Mouse (Mus musculus): ENCODE measurements at regions not wholly inside any gene's neighbourhood (a gene's known extent, or its start where the extent isn't known, plus 50 kb on each side); places are given as distances from the start of the nearest gene placed in this dataset.

DNA sequence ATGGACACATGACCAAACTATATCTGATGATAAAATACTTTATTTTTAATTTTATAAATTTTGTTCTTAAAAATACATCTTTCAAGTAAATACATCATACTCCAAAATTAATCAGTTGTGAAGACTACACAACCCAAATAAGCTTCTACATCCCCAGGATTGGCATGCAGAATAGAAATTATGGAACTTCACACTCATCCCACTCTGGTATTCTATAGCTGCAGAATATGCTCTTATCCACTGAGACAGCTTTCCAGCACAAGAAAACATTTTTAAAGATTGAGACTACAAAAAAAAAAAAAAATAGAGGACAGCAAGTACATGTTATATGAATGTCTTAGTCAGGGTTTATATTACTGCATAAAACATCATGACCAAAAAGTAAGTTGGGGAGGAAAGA, 94.4 kb downstream of the Gm11232 start:
- no peak for DNase-seq (ENCODE audit: low read depth, low spot score)

DNA sequence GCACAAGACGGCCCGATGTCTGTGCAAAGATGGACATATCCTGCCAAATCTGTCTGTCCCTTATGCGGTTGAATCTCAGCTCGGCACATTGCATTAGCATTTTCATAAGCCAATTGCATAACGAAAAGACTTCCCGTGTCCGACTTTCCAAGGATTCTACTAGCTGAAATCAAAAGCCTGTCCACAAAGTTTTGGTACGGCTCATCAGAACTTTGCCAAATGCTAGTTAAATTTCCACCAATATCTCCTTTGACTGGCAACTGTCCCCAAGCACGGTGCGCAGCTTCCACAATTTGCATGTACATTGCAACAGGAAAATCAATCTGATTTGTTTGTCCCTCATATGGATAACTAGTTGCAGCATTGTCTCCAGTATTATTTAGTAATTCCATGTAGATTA, 117.2 kb downstream of the Gm11232 start:
- DNase-seq (ENCODE audit: low read depth, low spot score), result no peak

DNA sequence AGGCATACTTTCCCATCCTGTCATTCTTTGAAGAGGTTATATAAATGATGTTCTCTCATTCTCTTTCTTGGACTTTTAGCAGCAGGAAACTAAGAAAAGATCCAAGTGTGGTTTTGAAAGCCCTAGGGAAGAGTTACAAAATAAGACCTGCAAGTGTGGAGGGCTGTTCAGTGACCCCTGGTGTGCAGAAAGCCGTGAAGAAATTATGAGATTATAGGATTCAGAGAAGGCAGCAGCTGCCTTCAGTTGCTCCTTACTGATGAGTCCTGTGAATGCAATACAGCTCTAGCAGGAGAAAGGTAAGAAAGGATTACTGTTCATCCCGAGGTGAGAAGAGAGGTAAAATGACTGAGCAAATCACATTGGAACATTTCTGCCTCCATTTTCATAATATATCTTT, 130.7 kb downstream of the Gm11232 start:
- DNase-seq (ENCODE audit: low read depth, low spot score), result no peak

DNA sequence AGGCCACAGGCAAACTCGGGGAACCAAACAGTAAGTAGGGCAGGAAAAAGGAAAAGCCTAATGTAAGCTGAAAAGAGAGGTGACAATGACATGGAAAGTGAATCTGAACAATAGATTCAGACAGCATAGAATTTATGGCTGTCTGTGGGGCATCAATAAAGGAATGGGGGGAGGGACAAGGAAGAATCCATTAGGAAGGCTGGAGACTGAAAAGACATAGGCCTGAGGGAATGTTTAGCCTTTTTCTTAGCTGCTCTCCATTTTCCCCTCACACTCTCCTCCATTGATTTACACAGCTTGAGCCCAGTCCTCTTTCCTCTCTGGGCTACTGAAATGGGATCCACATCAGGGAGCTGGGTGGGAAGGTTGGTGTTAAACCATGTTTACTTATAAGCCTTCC, 131.1 kb downstream of the Gm11232 start:
- DNase-seq (ENCODE audit: low read depth, low spot score), result no peak

DNA sequence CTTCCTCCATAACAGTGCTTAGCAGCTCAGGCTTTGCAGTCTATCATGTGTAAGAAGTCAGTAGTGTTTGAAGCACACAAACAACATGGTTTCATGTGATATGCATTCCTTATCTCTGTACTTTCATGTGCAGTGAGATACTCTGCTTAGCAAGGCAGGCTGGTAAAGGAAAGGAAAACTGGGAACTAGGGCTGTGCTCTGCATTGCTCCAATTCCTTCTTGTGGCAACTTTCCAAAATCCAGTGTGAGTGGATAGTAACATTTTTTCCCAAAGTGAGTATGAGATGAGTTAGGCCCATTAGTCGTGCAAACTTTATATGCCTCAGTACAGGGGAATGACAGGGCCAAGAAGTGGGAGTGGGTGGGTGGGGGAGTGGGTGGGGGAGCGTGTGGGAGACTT, 133.0 kb downstream of the Gm11232 start:
- no peak for DNase-seq (ENCODE audit: low read depth, low spot score)

DNA sequence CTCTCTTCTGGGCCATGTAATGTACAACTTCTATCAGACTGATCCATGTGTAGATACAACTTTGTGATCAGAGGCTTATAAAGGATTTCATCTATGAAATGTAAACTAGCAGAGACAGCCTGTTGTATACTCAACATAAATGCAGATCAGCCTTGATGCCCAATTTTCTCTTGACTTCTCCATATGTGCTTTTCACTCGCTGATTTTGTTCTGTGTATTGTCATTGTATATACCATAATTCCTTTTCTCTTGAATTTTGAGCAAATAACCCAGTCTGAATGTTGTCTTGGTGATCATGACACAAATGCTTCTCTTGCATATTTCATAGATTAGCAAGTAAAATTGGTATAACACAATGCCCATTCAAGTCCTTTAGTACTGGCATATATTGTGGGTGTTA, 144.0 kb downstream of the Gm11232 start:
- no peak for DNase-seq (ENCODE audit: low read depth, low spot score)

DNA sequence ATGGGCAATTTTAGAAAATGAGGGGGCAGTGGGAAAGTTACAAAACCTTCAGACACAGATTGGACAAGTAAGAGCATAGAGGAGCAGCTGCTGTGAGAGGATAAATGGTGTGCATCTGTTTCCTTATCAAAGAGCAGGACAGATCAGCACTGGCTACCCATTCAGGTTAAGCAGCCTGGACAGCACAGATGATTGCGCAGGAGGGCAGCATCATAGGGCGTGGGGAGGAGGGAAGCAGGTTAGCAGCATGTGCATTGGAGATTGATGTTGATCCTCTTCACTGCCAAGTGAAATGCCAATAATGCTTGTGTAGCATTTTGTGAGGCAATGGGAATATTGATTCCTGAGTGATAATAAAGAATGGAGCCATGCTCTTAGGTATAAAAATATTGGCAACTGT, 171.9 kb downstream of the Gm11232 start:
- DNase-seq (ENCODE audit: low read depth, low spot score), result no peak

DNA sequence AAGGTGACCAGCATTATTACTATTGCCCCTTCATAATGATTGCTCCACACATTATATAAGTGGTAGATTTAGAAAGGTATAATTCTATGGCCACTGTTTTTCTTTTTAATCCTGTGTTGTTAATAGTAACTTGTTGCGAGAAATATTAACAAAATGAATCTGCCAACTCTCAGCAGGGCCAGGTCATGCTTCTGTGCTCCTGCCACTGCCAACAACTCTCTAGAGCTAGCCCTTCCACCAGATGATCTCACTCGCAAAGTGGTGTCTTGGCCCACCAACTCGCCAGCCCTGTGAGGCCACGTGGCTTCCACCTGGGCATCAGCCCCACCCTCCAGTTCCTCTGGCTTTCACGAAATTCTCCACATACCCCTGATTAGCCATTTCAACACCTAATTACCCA, 197.1 kb downstream of the Gm11232 start:
- no peak for DNase-seq (ENCODE audit: low read depth, low spot score)

DNA sequence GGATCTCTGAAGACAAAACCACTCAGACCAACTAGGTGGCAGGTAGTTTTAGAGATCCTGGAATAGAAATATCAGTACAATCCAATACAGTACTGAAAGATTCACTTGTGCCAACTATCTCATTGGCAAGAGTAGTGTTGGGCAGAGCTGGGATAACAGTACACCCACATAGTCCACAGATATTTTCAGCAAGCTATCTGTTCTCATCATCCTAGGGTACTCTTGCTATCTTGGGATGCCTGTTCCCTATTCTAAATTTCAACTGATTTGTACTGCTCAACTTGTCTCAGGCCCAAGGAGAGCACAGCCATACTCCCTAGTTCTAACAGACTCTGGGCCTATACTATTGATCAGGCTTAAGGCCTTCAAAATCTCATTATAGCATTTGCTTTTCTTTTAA, 218.6 kb downstream of the Gm11232 start:
- no peak for DNase-seq (ENCODE audit: low read depth, low spot score)

DNA sequence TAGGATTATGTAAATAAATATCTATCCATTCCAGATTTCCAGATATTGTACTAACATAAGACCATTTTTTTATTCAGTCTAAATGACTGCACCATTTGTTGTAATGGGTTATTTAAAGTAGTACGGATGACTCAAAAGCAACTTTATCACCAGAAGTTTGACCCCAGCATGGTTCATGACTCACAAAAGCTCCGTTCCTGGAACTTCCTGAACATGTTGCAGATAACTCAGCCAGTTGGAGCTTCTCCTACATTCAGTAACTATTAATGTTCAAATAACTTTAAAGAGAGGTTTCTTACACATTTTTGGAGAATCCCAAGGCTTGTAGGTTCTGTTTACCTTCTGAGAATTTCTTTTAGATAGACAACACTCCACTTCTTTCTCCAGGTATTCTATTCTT, 219.8 kb downstream of the Gm11232 start:
- DNase-seq (ENCODE audit: low read depth, low spot score), result no peak

DNA sequence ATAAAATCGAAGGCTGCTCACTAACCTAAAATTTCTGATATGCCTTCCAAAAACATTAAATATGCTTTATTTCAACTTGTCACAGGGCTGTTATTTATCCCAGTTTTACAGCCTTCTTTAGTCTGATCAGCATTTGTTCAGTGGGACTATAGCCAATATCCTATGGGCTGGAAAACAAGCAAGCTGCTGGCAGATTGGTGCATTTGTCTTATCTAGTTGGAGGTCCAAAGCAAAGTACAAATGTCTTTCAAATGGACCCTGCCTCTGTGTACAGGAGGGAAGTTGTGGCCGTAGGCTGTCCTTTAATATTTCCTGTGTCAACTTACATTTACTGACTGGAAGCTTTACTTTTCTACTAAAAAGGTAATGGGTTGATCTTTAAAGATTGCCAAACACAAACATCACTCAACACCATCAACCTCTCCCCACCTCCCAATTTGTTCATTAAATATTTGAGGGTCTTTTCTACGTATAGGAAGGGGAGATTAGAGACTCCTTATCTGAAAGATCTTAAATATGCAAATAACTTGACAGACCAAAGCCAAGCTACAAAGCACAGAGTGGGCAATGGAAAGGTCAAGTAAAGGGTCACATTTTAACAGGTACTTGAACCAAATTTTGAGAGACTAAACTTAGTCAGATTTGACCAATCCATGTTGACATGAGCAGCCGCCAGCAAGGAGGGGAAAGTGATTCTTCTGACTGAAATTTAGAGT, 233.4 kb downstream of the Gm11232 start:
- no peak for DNase-seq (ENCODE audit: low read depth, low spot score)

DNA sequence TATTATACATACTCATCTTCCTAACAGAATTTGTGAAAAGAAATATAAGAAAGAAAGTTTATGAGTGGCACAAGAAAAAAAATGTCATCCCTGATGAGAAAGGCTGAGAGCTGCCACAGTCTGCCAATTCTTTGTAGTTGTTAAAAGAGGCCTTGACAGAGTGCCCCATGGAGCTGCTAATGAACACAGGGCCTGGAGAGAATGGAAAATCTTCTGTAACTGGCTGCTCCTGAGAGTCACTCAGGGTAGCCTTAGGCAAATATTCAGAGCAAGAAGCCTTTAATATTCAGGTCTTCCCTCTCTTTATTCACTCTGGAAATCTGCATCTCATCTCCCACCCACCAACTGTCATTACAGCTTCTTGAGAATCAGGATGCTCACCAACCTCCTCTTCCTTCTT, 237.0 kb downstream of the Gm11232 start:
- DNase-seq (ENCODE audit: low read depth, low spot score), result no peak

DNA sequence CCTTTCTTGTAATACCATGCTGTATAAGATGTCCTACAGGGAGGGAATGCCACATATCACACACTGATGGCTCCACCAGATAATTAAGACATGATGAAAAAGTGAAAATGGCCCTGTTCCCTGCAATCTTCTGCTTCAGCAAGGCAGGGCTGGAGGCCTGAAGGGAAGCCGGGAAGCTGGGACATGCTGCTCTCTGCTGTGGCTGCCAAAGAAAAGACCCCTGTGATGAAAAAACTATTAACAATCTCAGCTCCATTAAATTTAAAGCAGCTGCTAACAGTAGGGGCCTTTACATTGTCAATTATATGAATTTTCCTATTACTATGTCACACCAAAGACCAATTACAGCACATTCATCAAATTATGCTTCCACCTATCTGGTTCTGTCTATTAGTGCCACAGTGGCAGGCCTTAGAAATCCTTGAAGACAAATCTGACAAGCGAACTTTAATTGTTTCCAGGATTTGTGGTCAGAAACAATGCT, 239.8 kb downstream of the Gm11232 start:
- DNase-seq (ENCODE audit: low read depth, low spot score), result no peak

DNA sequence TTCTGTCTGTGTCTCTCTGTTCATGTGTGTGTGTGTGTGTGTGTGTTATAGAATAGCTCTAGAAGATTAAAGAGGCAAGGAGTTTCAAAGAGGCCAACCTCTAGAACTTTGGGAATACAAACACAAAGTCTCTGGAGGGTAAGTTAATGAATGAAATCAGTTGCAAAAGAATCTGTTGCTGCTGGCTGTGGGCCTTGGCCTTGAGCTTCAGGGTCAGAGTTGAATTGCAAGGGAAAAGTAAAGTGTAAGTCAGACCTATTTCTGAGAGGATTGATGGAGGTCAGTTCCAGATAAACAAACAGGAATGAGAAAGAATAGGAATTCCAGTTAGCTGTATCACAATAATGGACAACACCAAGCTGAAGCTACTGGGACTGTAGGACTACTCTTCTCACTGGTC, 250.9 kb downstream of the Gm11232 start:
- DNase-seq (ENCODE audit: low read depth, low spot score), result no peak

DNA sequence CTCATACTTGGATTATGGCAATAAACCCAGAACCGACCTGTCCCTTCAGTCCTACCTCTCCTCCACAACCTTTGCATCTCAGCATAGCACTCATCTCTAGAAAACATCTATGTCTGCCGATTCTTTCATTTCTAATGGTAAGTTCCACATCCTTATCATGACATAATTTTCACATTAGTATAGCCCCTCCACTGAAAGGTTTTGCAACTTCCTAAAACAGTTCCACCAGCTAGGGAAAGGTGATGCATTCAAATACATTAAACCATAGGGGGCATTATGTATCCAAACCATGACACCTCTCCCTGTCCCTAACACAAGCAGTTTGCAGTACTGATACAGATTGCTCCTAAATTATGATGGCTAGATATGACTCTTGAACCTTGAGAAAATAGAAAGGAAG, 268.0 kb downstream of the Gm11232 start:
- DNase-seq (ENCODE audit: low read depth, low spot score), result no peak

DNA sequence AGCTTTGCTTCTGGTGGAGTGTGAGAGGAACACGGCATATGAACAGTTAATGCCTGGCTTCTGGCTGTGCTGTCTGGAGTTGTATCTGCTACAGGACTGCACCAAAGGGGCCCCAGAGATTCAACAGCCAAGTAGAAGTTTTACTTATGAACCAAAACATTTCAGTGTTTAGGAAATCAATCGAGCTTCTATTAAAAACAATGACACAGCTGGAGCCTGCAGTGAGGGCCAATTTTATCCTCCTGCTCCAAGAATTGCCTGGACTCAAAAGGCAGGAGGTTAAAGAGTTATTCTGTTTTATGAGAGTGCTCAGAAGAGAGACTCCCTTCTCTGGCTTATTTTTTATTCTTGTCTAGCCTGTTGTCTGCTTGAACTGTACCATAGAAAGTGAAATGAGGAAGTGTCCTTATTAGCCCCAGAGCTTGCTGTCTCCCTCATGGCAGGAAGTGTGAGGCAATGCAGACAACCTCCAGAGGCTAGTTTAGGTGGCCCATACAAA, 269.1 kb downstream of the Gm11232 start:
- DNase-seq (ENCODE audit: low read depth, low spot score), result no peak

DNA sequence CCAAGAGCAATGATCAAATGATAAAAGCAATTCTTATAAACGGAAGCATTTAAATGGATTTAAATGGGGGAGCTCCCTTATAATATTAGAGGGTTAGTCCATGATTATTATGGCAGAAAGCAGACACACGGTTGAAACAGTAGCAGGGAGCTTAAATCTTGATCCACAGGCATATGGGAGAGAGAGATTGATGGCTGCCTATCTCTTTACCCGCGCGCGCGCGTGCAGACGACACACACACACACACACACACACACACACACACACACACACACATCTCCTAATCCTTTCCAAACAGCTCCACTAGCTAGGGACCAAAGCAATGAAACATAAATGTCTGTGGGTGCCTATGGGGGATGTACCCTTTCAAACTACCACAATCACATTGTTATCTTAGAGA, 269.7 kb downstream of the Gm11232 start:
- DNase-seq (ENCODE audit: low read depth, low spot score), result no peak

DNA sequence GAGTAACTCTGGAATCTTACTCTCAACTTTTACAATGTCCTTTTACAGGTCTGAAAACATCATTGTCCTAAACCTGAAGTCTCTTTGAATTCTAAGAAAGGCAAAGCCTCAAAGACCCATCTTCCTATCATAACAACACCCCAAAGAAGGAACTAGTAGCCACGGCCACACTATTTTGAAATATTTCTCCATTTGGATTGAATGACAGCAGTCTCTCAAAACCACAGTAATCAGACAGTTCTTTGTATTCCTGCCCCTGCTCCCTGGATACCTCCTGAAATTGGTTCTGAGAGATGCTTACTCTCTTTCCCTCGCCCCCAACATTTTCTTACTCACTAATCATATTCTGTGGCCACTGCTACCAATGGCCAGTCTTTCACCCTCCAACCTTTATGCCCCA, 276.8 kb downstream of the Gm11232 start:
- DNase-seq (ENCODE audit: low read depth, low spot score), result no peak

DNA sequence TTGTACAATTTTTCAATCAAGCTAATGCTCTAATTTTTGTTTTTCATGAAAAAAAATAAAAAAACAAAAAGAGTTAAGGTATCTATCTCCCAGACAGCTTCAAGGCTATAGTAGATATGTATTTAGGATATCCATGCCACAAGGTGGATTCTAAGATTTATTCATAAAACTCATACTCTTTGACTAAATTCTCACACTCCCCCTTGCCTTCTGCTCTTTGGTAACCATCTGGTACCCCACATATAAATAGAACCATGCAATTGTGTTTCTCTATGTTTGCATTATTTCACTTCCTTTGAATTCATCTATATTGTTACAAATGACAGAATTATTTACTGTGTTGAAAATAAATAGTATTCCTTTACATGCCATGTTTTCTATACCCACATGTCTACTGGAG, 287.2 kb downstream of the Gm11232 start:
- no peak for DNase-seq (ENCODE audit: low read depth, low spot score)

DNA sequence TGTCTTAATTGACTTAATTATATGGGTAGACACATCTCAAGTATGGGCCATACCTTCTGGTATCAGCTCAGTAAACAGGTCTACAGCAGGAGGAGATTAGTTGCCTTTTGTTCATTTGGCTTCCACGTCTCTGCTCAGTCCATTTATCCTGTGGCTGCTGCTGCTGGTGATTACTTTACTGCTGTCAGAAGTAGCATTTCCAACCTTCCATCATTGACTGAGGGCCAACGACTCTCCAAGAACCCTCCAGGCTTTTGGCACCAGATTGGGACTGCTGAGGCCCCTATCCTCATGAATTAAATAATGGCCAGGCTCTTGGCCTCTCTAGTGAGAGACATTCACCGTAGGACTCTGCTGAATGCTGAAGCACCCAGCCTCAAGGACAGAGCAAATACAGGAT, 303.0 kb downstream of the Gm11232 start:
- DNase-seq (ENCODE audit: low read depth, low spot score), result no peak

DNA sequence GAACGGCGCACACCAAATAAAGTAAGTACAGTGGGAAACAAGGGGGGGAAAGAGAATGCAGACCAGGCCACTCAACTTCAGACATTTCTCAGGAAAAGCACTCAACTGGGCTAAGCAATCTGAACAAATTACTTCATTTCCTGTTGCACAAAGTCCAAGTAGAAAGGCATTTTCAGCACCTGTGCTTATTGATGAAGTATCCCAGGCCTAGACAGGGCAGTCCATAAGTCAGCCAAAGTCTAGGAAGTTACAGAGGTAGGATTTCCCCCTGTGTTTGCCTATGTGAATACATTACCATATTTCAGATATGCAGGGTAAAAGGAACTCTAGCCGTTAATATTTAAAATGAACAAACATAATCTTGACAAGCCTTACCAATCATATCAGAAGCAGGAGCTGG, 304.3 kb downstream of the Gm11232 start:
- DNase-seq (ENCODE audit: low read depth, low spot score), result no peak

DNA sequence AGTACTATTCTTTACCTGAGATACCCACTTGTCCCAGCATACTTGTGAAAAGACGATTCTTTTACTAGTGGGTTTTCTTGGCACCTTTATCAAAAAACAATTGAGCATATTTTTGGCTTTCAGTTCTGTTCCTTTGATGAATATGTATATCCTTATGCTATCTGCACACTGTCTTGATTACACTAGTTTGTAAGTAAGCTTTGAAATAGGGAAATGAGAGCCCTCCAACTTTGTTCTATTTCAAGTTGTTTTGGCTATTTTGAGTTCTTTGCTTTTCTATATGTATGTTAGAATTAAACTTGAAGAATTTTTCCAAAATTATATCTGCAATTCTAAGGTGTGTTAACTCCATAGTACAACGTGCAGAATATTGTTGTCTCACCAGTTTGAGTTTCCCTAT, 311.3 kb downstream of the Gm11232 start:
- no peak for DNase-seq (ENCODE audit: low read depth, low spot score)

DNA sequence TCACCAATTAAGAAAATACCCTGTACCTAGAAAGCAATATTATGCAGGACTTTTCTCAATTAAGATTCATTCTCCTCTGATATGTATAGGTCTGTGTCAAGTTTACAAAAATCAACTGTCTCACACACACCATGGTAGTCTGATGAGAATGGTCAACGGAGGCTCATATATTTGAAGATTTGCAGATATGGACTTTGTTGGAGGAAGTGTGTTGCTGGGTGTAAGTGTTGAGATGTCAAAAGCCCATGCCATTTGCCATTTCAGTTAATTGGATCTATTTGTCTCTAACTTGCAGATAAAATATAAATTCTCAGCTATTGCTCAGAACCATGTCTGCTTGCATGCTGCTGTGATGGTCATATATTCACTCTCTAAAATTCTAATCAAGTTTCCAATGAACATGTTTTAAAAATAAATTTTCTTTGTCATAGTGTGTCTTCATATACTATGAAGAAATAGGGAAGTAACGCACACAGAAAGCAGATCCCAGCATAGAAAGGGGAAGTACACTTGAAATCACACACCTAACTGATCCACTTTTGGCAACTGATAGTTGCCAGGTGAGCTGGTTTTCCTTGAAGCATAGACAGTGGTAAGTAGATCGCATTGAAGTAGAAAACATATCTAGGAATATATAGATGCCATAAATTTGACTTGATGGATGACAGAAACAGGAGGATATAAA, 326.4 kb downstream of the Gm11232 start:
- DNase-seq (ENCODE audit: low read depth, low spot score), result no peak
